Mouse (Mus musculus): ENCODE results near the gene Phactr2.

The Phactr2 gene

GRCm38 (mm10) chr10:13323806-13324411, 150.3 kb downstream of the Phactr2 start:
- peak; percentile 77 for DNase-seq

- DNase-seq, result peak; percentile 51
Measured at GRCm38 (mm10) chr10:13323139-13323805, 150.9 kb downstream of the Phactr2 start.

GRCm38 (mm10) chr10:13314999-13315398, 159.2 kb downstream of the Phactr2 start:
- DNase-seq, result no peak

- no peak for DNase-seq
Measured at GRCm38 (mm10) chr10:13312576-13312975, 161.6 kb downstream of the Phactr2 start.

GRCm38 (mm10) chr10:13311612-13312011, 162.6 kb downstream of the Phactr2 start:
- DNase-seq, result no peak

GRCm38 (mm10) chr10:13310075-13310474, 164.1 kb downstream of the Phactr2 start:
- DNase-seq, result no peak

GRCm38 (mm10) chr10:13304641-13305241, 169.5 kb downstream of the Phactr2 start:
- no peak for DNase-seq

GRCm38 (mm10) chr10:13303271-13304265, 170.6 kb downstream of the Phactr2 start:
- no peak for DNase-seq

- DNase-seq, result no peak
Measured at GRCm38 (mm10) chr10:13300601-13301000, 173.6 kb downstream of the Phactr2 start.

GRCm38 (mm10) chr10:13300196-13300595, 174.0 kb downstream of the Phactr2 start:
- DNase-seq, result no peak

GRCm38 (mm10) chr10:13294886-13295285, 179.3 kb downstream of the Phactr2 start:
- DNase-seq, result no peak

- DNase-seq, result no peak
Measured at GRCm38 (mm10) chr10:13292026-13292425, 182.2 kb downstream of the Phactr2 start.

- DNase-seq, result no peak
Measured at GRCm38 (mm10) chr10:13289252-13289961, 184.8 kb downstream of the Phactr2 start.

- no peak for DNase-seq
Measured at GRCm38 (mm10) chr10:13288296-13288695, 185.9 kb downstream of the Phactr2 start.

GRCm38 (mm10) chr10:13283441-13283840, 190.8 kb downstream of the Phactr2 start:
- DNase-seq, result no peak

- DNase-seq, result no peak
Measured at GRCm38 (mm10) chr10:13280298-13280853, 193.8 kb downstream of the Phactr2 start.

- DNase-seq, result no peak
Measured at GRCm38 (mm10) chr10:13276298-13276697, 197.9 kb downstream of the Phactr2 start.

GRCm38 (mm10) chr10:13275152-13275551, 199.1 kb downstream of the Phactr2 start:
- no peak for DNase-seq

- DNase-seq, result no peak
Measured at GRCm38 (mm10) chr10:13274699-13275098, 199.5 kb downstream of the Phactr2 start.

GRCm38 (mm10) chr10:13273756-13274155, 200.5 kb downstream of the Phactr2 start:
- DNase-seq, result no peak

GRCm38 (mm10) chr10:13271716-13272115, 202.5 kb downstream of the Phactr2 start:
- DNase-seq, result no peak

GRCm38 (mm10) chr10:13271099-13271498, 203.1 kb downstream of the Phactr2 start:
- no peak for DNase-seq
